Mouse (Mus musculus) hindbrain, embryonic 11.5 days (tissue): ENCODE results near the gene Rpn2. TPM values are rescaled to one million over a fixed set of nuclear protein-coding genes. Genes with fewer than 3 reads are reported as not detected.

Experiments used
- ATAC-seq: fragments of 200-750 bp; cut with Nextera tagmentation; 2 replicates; pipeline ENCODE4 v1.8.0; 2017; ENCODE audit warnings: mild to moderate bottlenecking, moderate TSS enrichment, moderate library complexity; ENCODE audit not compliant: low FRiP score
- DNase-seq: peaks from one replicate; pipeline ENCODE4 v3.0.0-alpha.2; 2015; ENCODE audit warnings: low spot score
- H3K27ac ChIP-seq: fragments of 300-500 bp; sonication (generic); 2 replicates; pipeline ENCODE4 v1.5.1; 2014; ENCODE audit warnings: mild to moderate bottlenecking, low read depth, low read length
- H3K27me3 ChIP-seq: fragments of 300-500 bp; sonication (generic); 2 replicates; pipeline ENCODE4 v1.6.1; 2014; ENCODE audit warnings: mild to moderate bottlenecking, low read length, moderate library complexity, mixed read lengths; ENCODE audit not compliant: control insufficient read depth, insufficient read depth
- H3K36me3 ChIP-seq: fragments of 300-500 bp; sonication (generic); 2 replicates; pipeline ENCODE4 v1.6.1; 2014; ENCODE audit warnings: mild to moderate bottlenecking, low read length, moderate library complexity, mixed read lengths; ENCODE audit not compliant: control insufficient read depth, insufficient read depth
- H3K4me1 ChIP-seq: fragments of 300-500 bp; sonication (generic); replicated peaks from 2 replicates; pipeline ENCODE4 v1.6.1; 2014; ENCODE audit warnings: low read length, mixed read lengths; ENCODE audit not compliant: control insufficient read depth, insufficient read depth
- H3K4me2 ChIP-seq: fragments of 300-500 bp; sonication (generic); replicated peaks from 2 replicates; pipeline ENCODE4 v1.6.1; 2014; ENCODE audit warnings: mild to moderate bottlenecking, low read depth, low read length
- H3K4me3 ChIP-seq: fragments of 300-500 bp; sonication (generic); 2 replicates; pipeline ENCODE4 v1.5.1; 2014; ENCODE audit warnings: low read depth, low read length
- H3K9ac ChIP-seq: fragments of 300-500 bp; sonication (generic); 2 replicates; pipeline ENCODE4 v1.6.1; 2014; ENCODE audit warnings: low read depth, low read length
- H3K9me3 ChIP-seq: fragments of 300-500 bp; sonication (generic); 2 replicates; pipeline ENCODE4 v1.6.1; 2016; ENCODE audit warnings: low read length; ENCODE audit not compliant: control insufficient read depth
- WGBS: fragments of 180-500 bp; shearing (Covaris S2); extraction: QIAGEN DNeasy Blood & Tissue Kit; methylation state at CpG from one replicate; pipeline ENCODE4 v1.1.7; 2014; 5-methylcytosine and 5-hydroxymethylcytosine counted together
- polyA plus RNA-seq: library from polyadenylated mRNA; unstranded; fragments of >200 nt; fragmentation: Nextera tagmentation; extraction: Ambion mirVana; gene quantifications from 2 replicates; pipeline ENCODE4 v1.2.1, GENCODE M21; 2014

Rpn2 gene
- polyA plus RNA-seq, 1 experiment from 2014 or later = 227 TPM

DNA sequence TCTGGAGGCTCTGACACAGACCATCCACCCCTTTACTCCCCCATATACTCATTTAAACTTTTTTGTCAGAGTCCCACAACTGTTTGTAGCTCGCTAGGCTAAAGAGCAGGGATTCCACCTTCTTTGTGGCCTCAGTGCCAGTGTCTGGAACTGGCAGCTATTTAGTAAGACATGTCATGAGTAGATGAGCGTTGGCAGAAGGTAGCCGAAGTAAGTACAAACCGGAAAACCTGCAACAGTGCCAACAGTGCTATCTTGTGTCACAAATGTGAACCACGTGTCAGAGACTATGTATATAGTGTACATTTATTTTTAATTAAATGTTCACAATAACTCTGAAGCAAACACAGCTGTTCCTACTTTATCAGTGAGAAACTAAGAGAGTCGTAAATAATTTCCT lies 15.0 kb upstream of the Rpn2 start:
- no peak for DNase-seq
- Histone ChIP-seq H3K9me3 (no peaks in the 10 kb centered on the region), H3K36me3 (no peaks in the 10 kb centered on the region), H3K27ac (no peak overlapping the region), H3K27me3 (no peaks in the 10 kb centered on the region), H3K4me3 (no peak overlapping the region), H3K9ac (no peak overlapping the region), H3K4me2 (no peak overlapping the region), H3K4me1 (no peaks in the 10 kb centered on the region)
- 86% methylated on average over 6 of the region's 6 CpGs for WGBS
- ATAC-seq = no peak

DNA sequence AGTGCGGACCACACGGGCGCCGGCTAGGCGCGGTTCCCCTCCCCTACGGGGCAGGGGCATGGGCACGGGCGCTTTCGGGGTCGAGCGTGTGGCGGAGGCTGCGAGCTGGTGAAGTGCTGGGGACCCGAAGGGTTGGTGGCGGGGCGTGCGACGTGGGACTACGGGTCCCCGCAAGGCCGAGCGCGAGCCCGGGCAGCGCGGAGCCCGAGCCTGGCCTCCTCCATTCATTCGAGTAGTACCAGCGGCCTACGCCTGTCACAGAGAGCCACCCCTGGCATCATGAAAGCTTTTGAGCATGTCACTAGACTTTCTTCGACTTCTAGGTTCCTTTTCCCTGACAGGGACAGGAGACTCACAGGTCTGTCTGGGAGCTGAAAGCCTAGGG lies 591 bp downstream of the Rpn2 start, which contains the start of gene Mroh8:
Mroh8 (minus strand) TSS at position 134 of the 385 bp plus-strand sequence.
- H3K27me3 ChIP-seq = no peaks in the 10 kb centered on the region
- under 1% methylated on average over 32 of the region's 32 CpGs for WGBS
- H3K9ac ChIP-seq = peak within 1 kb of the TSS; percentile 92
- no peaks in the 10 kb centered on the region for H3K36me3 ChIP-seq
- no peak for DNase-seq
- H3K4me1 ChIP-seq = peaks cover 5% of the 10 kb centered on the region
- H3K9me3 ChIP-seq = no peaks in the 10 kb centered on the region
- H3K4me2 ChIP-seq = peak within 1 kb of the TSS; percentile 51
- peak within 1 kb of the TSS; percentile 98 for H3K4me3 ChIP-seq
- ATAC-seq = peak; percentile 79
- peak within 1 kb of the TSS; percentile 91 for H3K27ac ChIP-seq

DNA sequence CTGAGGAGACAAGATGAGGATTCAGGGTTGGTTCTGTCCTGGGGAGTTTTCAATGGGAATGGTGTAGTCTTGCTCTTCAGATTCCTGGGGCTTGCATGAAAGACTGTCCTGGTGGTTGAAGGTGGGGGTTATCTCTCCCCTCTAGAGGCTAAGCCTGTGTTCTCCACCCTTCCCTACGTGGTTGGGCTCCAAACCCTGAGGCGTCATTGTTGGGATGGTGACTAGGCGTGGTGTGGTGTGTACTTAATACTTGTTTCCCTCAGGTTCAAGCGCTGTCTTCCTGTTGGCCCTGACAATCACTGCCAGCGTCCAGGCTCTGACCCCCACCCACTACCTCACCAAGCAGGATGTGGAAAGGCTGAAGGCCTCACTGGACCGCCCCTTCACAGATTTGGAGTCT lies 4.5 kb downstream of the Rpn2 start:
- Histone ChIP-seq H3K27ac (no peak overlapping the region), H3K4me2 (no peak overlapping the region), H3K27me3 (no peaks in the 10 kb centered on the region), H3K9me3 (no peaks in the 10 kb centered on the region), H3K36me3 (no peaks in the 10 kb centered on the region), H3K4me1 (peaks cover 5% of the 10 kb centered on the region), H3K4me3 (no peak overlapping the region), H3K9ac (no peak overlapping the region)
- WGBS = 88% methylated on average over 6 of the region's 6 CpGs
- no peak for DNase-seq
- no peak for ATAC-seq

DNA sequence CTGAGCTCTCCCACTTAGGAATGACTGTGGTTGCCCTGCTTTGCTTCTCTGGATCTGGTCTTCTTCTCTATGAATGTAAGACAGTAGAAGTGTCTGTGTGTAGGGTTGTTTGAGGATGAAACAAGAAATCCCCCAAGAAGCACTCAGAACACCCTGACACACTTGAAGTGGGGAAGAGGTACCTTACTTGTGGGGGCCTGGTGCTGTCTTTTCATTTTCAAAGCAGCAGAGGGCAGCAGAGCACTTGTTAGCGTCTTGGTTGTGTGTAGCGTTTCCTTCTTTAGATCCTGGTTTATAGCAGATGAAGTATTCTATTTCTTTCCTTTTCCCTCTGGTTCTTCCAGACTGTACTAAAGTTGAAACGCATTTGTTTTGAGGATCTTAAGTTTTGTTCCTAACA lies 8.7 kb downstream of the Rpn2 start:
- no peak for ATAC-seq

DNA sequence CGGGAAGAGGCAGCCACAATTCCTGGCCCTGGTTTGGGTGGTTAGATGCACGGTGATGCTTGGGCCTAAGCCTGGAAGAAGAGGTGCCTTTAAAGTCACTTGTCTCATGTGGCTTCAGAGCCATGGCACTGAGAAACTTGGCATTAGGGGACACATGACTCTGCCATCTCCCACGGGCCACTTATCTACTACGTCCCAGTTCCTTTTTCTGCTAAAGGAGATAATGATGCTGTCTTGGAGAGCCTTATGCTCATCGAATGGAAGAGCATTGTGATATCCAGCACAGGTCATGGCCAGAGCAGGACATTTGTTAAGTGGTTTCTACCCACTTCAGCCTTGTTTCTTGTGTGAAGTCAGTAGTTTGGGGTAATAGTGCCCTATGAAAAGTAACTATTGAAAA lies 10.2 kb downstream of the Rpn2 start:
- 86% methylated on average over 5 of the region's 5 CpGs for WGBS
- H3K4me1 ChIP-seq = no peaks in the 10 kb centered on the region
- no peak overlapping the region for H3K4me3 ChIP-seq
- peaks cover 9% of the 10 kb centered on the region for H3K36me3 ChIP-seq
- no peaks in the 10 kb centered on the region for H3K27me3 ChIP-seq
- H3K27ac ChIP-seq = no peak overlapping the region
- no peak overlapping the region for H3K9ac ChIP-seq
- H3K9me3 ChIP-seq = no peaks in the 10 kb centered on the region
- DNase-seq = no peak
- ATAC-seq = no peak
- no peak overlapping the region for H3K4me2 ChIP-seq

More for the DNA sequence above, 8.7 kb downstream of the Rpn2 start:
- H3K36me3 ChIP-seq = peaks cover 7% of the 10 kb centered on the region; the same call in 1 of the 2 replicates
- 41% methylated on average over 3 of the region's 3 CpGs for WGBS
- no peaks in the 10 kb centered on the region for H3K27me3 ChIP-seq
- no peak overlapping the region for H3K4me2 ChIP-seq
- peak; percentile 73 for DNase-seq
- H3K9me3 ChIP-seq = no peaks in the 10 kb centered on the region
- H3K4me1 ChIP-seq = no peaks in the 10 kb centered on the region
- no peak overlapping the region for H3K27ac ChIP-seq
- no peak overlapping the region for H3K9ac ChIP-seq
- no peak overlapping the region for H3K4me3 ChIP-seq

DNA sequence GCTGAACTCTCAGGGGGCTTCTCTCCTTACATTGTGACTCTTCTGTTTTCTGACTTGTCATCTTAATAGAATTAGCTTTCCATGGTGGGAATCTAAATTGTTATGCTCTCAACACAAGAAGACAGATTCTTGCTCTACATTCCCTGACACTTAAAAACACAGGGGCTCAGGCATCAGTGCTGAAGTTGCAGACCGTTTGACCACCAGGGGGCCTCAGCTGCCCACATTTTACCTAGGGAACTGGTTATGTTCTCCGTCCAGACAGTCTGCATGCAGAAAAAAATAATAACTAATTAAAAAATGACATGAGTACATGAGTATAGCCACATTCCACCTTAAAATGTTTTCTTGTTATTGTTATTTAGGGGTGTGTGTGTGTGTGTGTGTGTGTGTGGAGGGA lies 13.3 kb downstream of the Rpn2 start:
- Histone ChIP-seq H3K9me3 (no peaks in the 10 kb centered on the region), H3K27me3 (no peaks in the 10 kb centered on the region), H3K36me3 (peaks cover 11% of the 10 kb centered on the region), H3K4me2 (no peak overlapping the region), H3K9ac (no peak overlapping the region), H3K4me3 (no peak overlapping the region), H3K4me1 (no peaks in the 10 kb centered on the region), H3K27ac (no peak overlapping the region)
- 24% methylated on average over 2 of the region's 2 CpGs for WGBS
- no peak for ATAC-seq
- peak; percentile 85 for DNase-seq

DNA sequence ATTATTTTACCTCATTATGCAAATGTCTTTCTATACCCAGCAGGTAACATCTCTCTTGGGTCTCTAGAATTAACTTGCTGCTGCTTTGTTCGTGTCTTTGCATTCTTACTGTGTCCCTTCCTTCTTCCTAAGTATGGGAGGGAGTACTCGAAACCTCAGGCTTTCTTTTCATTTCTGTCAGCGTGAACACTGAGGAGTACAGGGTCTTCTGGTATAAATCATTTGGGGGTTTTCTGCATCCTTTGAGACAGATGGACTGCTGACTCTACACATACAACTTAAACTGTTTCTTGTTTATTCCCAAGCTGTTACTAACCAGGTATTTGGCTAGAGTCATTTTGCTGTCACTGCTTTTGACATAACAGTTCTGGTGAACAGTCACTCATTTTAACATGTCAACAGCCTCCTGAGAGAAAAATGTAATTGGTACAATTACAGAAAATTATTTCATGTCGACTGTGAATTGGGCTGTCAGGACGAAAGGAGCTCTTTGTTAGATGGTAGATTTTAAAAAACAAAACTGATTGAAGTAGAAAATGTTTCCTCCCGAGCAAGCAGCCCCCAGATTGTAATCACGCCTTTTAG lies 17.4 kb downstream of the Rpn2 start:
- WGBS = 88% methylated on average over 7 of the region's 7 CpGs
- H3K4me2 ChIP-seq = no peak overlapping the region
- no peaks in the 10 kb centered on the region for H3K9me3 ChIP-seq
- H3K4me3 ChIP-seq = no peak overlapping the region
- no peak overlapping the region for H3K27ac ChIP-seq
- H3K27me3 ChIP-seq = no peaks in the 10 kb centered on the region
- DNase-seq (no peak), ATAC-seq (no peak)
- H3K36me3 ChIP-seq = peaks cover 17% of the 10 kb centered on the region
- no peaks in the 10 kb centered on the region for H3K4me1 ChIP-seq
- no peak overlapping the region for H3K9ac ChIP-seq

DNA sequence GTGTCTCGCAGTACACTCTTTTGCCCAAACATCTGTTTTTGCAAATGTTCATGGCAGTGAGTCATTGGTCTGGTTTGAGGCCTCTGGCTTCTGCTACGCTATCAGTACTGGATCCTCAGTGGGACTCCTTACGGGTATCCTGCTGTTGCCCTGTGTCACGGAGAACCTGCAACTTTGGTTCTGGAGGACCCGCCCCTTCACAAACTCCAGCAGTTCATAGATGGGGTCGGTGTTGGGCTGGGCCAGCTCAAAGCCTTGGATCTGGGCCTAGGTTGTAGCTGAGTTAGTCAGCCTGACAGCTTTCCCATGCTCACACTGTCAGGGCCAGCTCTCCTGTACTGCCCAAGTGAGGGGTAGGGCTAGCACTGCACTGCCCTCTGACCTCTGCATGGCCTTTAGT lies 21.2 kb downstream of the Rpn2 start:
- ATAC-seq (no peak), DNase-seq (no peak)
- Histone ChIP-seq H3K4me2 (no peak overlapping the region), H3K4me3 (no peak overlapping the region), H3K4me1 (no peaks in the 10 kb centered on the region), H3K36me3 (peaks cover 17% of the 10 kb centered on the region; the same call in 1 of the 2 replicates), H3K27ac (no peak overlapping the region), H3K9me3 (no peaks in the 10 kb centered on the region), H3K27me3 (no peaks in the 10 kb centered on the region), H3K9ac (no peak overlapping the region)
- WGBS = 94% methylated on average over 6 of the region's 6 CpGs

DNA sequence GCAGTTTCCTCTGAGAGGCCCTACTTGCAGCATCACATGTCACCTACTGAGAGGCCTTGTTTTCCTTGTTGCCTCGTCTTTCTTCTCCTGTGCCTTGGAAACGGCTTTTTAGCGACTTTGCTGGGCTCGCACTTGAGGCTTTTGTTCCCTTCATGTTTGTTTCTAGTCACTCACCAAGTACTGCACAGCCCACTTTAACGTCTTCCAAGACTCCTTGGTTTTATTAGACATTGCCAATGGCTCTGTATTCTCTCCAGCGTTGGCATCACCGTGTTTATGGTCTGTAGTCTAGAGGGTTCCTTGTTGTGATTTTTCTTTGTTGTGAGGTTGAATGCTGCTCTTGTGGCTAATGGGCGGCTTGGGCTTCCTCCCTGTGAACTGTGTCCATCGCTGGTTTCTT lies 24.3 kb downstream of the Rpn2 start:
- no peak overlapping the region for H3K4me2 ChIP-seq
- no peak overlapping the region for H3K4me3 ChIP-seq
- DNase-seq (no peak), ATAC-seq (no peak)
- H3K9me3 ChIP-seq = no peaks in the 10 kb centered on the region
- H3K4me1 ChIP-seq = no peaks in the 10 kb centered on the region
- no peaks in the 10 kb centered on the region for H3K27me3 ChIP-seq
- H3K27ac ChIP-seq = no peak overlapping the region
- H3K9ac ChIP-seq = no peak overlapping the region
- peaks cover 12% of the 10 kb centered on the region; the same call in 1 of the 2 replicates for H3K36me3 ChIP-seq
- 68% methylated on average over 9 of the region's 9 CpGs for WGBS
